Mouse (Mus musculus) gastrocnemius, adult 2 months (tissue): ENCODE measurements around the gene Rps6kc1. TPM values are rescaled to one million over a fixed set of nuclear protein-coding genes. Genes with fewer than 3 reads are reported as not detected.
A peak's percentile ranks its signal among the peaks of the same experiment; 100 is the strongest.

Source experiments
- DNase-seq: peaks from one replicate; pipeline ENCODE4 v3.0.0; 2022
- H3K27ac ChIP-seq: fragments of 200-600 bp; 2 replicates; pipeline ENCODE4 v1.8.1; 2022; ENCODE audit warnings: mild to moderate bottlenecking
- H3K4me3 ChIP-seq: fragments of 200-600 bp; 2 replicates; pipeline ENCODE4 v1.8.1; 2022; ENCODE audit warnings: mild to moderate bottlenecking, moderate library complexity
- CTCF ChIP-seq: fragments of 200-600 bp; IDR thresholded peaks from 2 replicates; pipeline ENCODE4 v1.8.1; 2022; ENCODE audit warnings: antibody characterized with exemption, mild to moderate bottlenecking, moderate library complexity
- intact Hi-C: fragments of 180-260 bp; cut with DNase I; formaldehyde crosslinking; loops from one replicate; pipeline ENCODE4 v1.15.1; 2025
- long read RNA-seq, 2 experiments: library from polyadenylated mRNA; stranded (forward); transcript quantifications; one replicate each; pipeline ENCODE4 v2.0.0; 2021
- total RNA-seq, 2 experiments: library from RNA; stranded (reverse); gene quantifications; 2 replicates each; pipeline ENCODE4 v1.2.3; 2021

Gene Rps6kc1
- total RNA-seq: 10 to 100 TPM; 18.3 to 19.7 TPM
- long read RNA-seq, experiment 1, transcript Rps6kc1-201 (15 exons, 3,995 nt): major isoform, 5 of 19 reads
- long read RNA-seq, experiment 1, partial matches to known transcripts: 1 of 19 reads
- long read RNA-seq, experiment 1, other reads (novel, unspliced or antisense): 13 of 19 reads
- long read RNA-seq, experiment 2, partial matches to known transcripts: 6 of 19 reads
- long read RNA-seq, experiment 2, other reads (novel, unspliced or antisense): 9 of 19 reads

GRCm38 (mm10) chr1:190911415-190912123, at the start of gene Rps6kc1:
TSS of gene Rps6kc1 (minus strand) at chr1:190911770.
- no peak for TF ChIP-seq CTCF
- peak within 1 kb of the TSS; percentile 93 for H3K4me3 ChIP-seq
- DNase-seq: peak; percentile 89
- intact Hi-C loops: no loop called here
- peak within 1 kb of the TSS; percentile 89 for H3K27ac ChIP-seq

GRCm38 (mm10) chr1:190958821-190959220, 47.3 kb upstream of the Rps6kc1 start:
- H3K4me3 ChIP-seq: no peak overlapping the region
- DNase-seq: no peak
- no peak overlapping the region for H3K27ac ChIP-seq
- no peak for TF ChIP-seq CTCF
- intact Hi-C loops: no loop called here

- intact Hi-C loops: no loop called here
- no peak overlapping the region for H3K4me3 ChIP-seq
- no peak for DNase-seq
- H3K27ac ChIP-seq: no peak overlapping the region
- no peak for TF ChIP-seq CTCF
Observed at GRCm38 (mm10) chr1:190953009-190953408, 41.4 kb upstream of the Rps6kc1 start.

- intact Hi-C loops: no loop called here
- Histone ChIP-seq H3K4me3 (no peak overlapping the region), H3K27ac (no peak overlapping the region)
- DNase-seq: no peak
- TF ChIP-seq CTCF: no peak
Observed at GRCm38 (mm10) chr1:190951014-190951413, 39.4 kb upstream of the Rps6kc1 start.

GRCm38 (mm10) chr1:190948846-190949245, 37.3 kb upstream of the Rps6kc1 start:
- intact Hi-C loops: no loop called here
- H3K27ac ChIP-seq: no peak overlapping the region
- no peak overlapping the region for H3K4me3 ChIP-seq
- DNase-seq: peak; percentile 27
- no peak for TF ChIP-seq CTCF

- DNase-seq: no peak
- no peak overlapping the region for H3K4me3 ChIP-seq
- no peak for TF ChIP-seq CTCF
- H3K27ac ChIP-seq: no peak overlapping the region
- intact Hi-C loops: no loop called here
Observed at GRCm38 (mm10) chr1:190948439-190948838, 36.9 kb upstream of the Rps6kc1 start.

- intact Hi-C loops: no loop called here
- Histone ChIP-seq H3K4me3 (no peak overlapping the region), H3K27ac (no peak overlapping the region)
- no peak for TF ChIP-seq CTCF
- no peak for DNase-seq
Observed at GRCm38 (mm10) chr1:190947986-190948385, 36.4 kb upstream of the Rps6kc1 start.

- H3K4me3 ChIP-seq: no peak overlapping the region
- H3K27ac ChIP-seq: no peak overlapping the region
- intact Hi-C loops: loop anchor here (1.0 to 5.0 kb wide), 4 partner anchors 47 to 183 kb away; partner anchors contain the start of genes Nsl1 and Tatdn3
- peak; percentile 93 for TF ChIP-seq CTCF
- DNase-seq: peak; percentile 78
Observed at GRCm38 (mm10) chr1:190944109-190944760, 32.7 kb upstream of the Rps6kc1 start.

- TF ChIP-seq CTCF: no peak
- Histone ChIP-seq H3K4me3 (no peak overlapping the region), H3K27ac (no peak overlapping the region)
- DNase-seq: no peak
- intact Hi-C loops: loop anchor here (5.0 kb wide), 2 partner anchors 122 to 187 kb away; partner anchors contain the start of genes Nsl1 and Tatdn3
Observed at GRCm38 (mm10) chr1:190939803-190940202, 28.2 kb upstream of the Rps6kc1 start.

GRCm38 (mm10) chr1:190930181-190930580, 18.6 kb upstream of the Rps6kc1 start:
- Histone ChIP-seq H3K4me3 (no peak overlapping the region), H3K27ac (0 out of 2 replicates have a peak overlapping the region, but pooled peaks have one; percentile 98)
- intact Hi-C loops: no loop called here
- TF ChIP-seq CTCF: no peak
- DNase-seq: no peak

GRCm38 (mm10) chr1:190929010-190929695, 17.6 kb upstream of the Rps6kc1 start:
- TF ChIP-seq CTCF: no peak
- Histone ChIP-seq H3K27ac (peak overlapping the region; percentile 98), H3K4me3 (peak overlapping the region; percentile 92)
- intact Hi-C loops: no loop called here
- peak; percentile 36 for DNase-seq

- no peak for TF ChIP-seq CTCF
- H3K27ac ChIP-seq: peak overlapping the region; percentile 98
- peak overlapping the region; percentile 92 for H3K4me3 ChIP-seq
- intact Hi-C loops: no loop called here
- peak; percentile 99 for DNase-seq
Observed at GRCm38 (mm10) chr1:190928370-190929009, 16.9 kb upstream of the Rps6kc1 start.
